In genomic region chr13:21172241-21173027, GRCm38 (mm10) we compare ENCODE assay signal across 8 mouse cellular contexts. TPM values are rescaled to one million over a fixed set of nuclear protein-coding genes. Genes with fewer than 3 reads are reported as not detected.
DNase-seq lines count a peak whose midpoint lies in the region; ATAC-seq and TF ChIP-seq lines count a peak whose summit lies in the region.

No protein-coding gene starts in this region.

- no peaks in the 10 kb centered on the region for H3K9me3 ChIP-seq in intestine, embryonic 16.5 days (ENCODE audit: control insufficient read depth, low read length)
- H3K9me3 ChIP-seq in limb, embryonic 14.5 days (ENCODE audit: control insufficient read depth, low read length) = no peaks in the 10 kb centered on the region
- H3K9me3 ChIP-seq in midbrain, embryonic 13.5 days = no peaks in the 10 kb centered on the region
- H3K9me3 ChIP-seq in stomach, embryonic 14.5 days (ENCODE audit: control insufficient read depth, low read depth, low read length) = no peaks in the 10 kb centered on the region

- DNase-seq in 3T3-L1 (ENCODE audit: low read depth, low spot score) (peak; percentile 95), ZHBTc4 (ENCODE audit: low read depth, low spot score) (peak; percentile 92)
- peak; percentile 86 for DNase-seq in embryo, embryonic 11 days
- DNase-seq in gastrocnemius, postnatal 25 days = peak; percentile 27
- DNase-seq in limb, embryonic 14.5 days (ENCODE audit: low spot score) = peak; percentile 92

- peak overlapping the region; percentile 53 for H3K4me3 ChIP-seq in intestine, embryonic 16.5 days (ENCODE audit: low read length)
- peak overlapping the region; percentile 54 for H3K4me3 ChIP-seq in limb, embryonic 14.5 days (replicated peaks; ENCODE audit: low read length)
- H3K4me3 ChIP-seq in midbrain, embryonic 13.5 days (replicated peaks) = peak overlapping the region; percentile 61
- peak overlapping the region; percentile 40 for H3K4me3 ChIP-seq in stomach, embryonic 14.5 days (ENCODE audit: low read depth, low read length)

- 2% methylated on average over 16 of the region's 16 CpGs for WGBS in intestine, embryonic 16.5 days
- WGBS in limb, embryonic 14.5 days = under 1% methylated on average over 16 of the region's 16 CpGs
- under 1% methylated on average over 16 of the region's 16 CpGs for WGBS in midbrain, embryonic 13.5 days
- 1% methylated on average over 16 of the region's 16 CpGs for WGBS in stomach, embryonic 14.5 days

- H3K27ac ChIP-seq in intestine, embryonic 16.5 days (ENCODE audit: low read length) = peak overlapping the region; percentile 58
- no peak overlapping the region for H3K27ac ChIP-seq in limb, embryonic 14.5 days (replicated peaks; ENCODE audit: low read depth, low read length)
- H3K27ac ChIP-seq in midbrain, embryonic 13.5 days = no peak overlapping the region
- H3K27ac ChIP-seq in stomach, embryonic 14.5 days (ENCODE audit: low read length) = peak overlapping the region; percentile 80; the same call in 1 of the 2 replicates

- H3K27me3 ChIP-seq in intestine, embryonic 16.5 days (replicated peaks; ENCODE audit: control insufficient read depth, insufficient read depth, low read length) = no peaks in the 10 kb centered on the region
- H3K27me3 ChIP-seq in limb, embryonic 14.5 days (ENCODE audit: control insufficient read depth, insufficient read depth, low read length) = no peaks in the 10 kb centered on the region
- H3K27me3 ChIP-seq in midbrain, embryonic 13.5 days = peaks cover 6% of the 10 kb centered on the region
- no peaks in the 10 kb centered on the region for H3K27me3 ChIP-seq in stomach, embryonic 14.5 days (ENCODE audit: control insufficient read depth, insufficient read depth, low read length)

- TF ChIP-seq POLR2A in limb, embryonic 14.5 days (IDR thresholded peaks at IDR 0.05; ENCODE audit: borderline replicate concordance, extremely low read depth, insufficient read depth, insufficient read length) = no peak

- H3K4me2 ChIP-seq in intestine, embryonic 16.5 days (ENCODE audit: low read depth, low read length) = peak overlapping the region; percentile 58
- H3K4me2 ChIP-seq in limb, embryonic 14.5 days (replicated peaks; ENCODE audit: low read depth, low read length, severe bottlenecking) = peak overlapping the region; percentile 67
- H3K4me2 ChIP-seq in midbrain, embryonic 13.5 days (replicated peaks) = peak overlapping the region; percentile 91
- peak overlapping the region; percentile 57 for H3K4me2 ChIP-seq in stomach, embryonic 14.5 days (replicated peaks; ENCODE audit: low read depth, low read length)

- H3K4me1 ChIP-seq in intestine, embryonic 16.5 days (ENCODE audit: control insufficient read depth, insufficient read depth, low read length) = peaks cover 7% of the 10 kb centered on the region
- H3K4me1 ChIP-seq in limb, embryonic 14.5 days (ENCODE audit: control insufficient read depth, insufficient read depth, low read length) = peaks cover 4% of the 10 kb centered on the region; the same call in 1 of the 2 replicates
- H3K4me1 ChIP-seq in midbrain, embryonic 13.5 days (replicated peaks) = peaks cover 22% of the 10 kb centered on the region
- peaks cover 5% of the 10 kb centered on the region; the same call in 1 of the 2 replicates for H3K4me1 ChIP-seq in stomach, embryonic 14.5 days (ENCODE audit: control insufficient read depth, insufficient read depth, low read length)

- peak; percentile 69 for ATAC-seq in intestine, embryonic 16.5 days
- peak; percentile 58 for ATAC-seq in limb, embryonic 14.5 days (ENCODE audit: low FRiP score, low read depth)
- peak; percentile 40 for ATAC-seq in midbrain, embryonic 13.5 days
- peak; percentile 60 for ATAC-seq in stomach, embryonic 14.5 days (ENCODE audit: insufficient number of reproducible peaks, insufficient read depth, low FRiP score, low read depth)

- H3K36me3 ChIP-seq in intestine, embryonic 16.5 days (ENCODE audit: control insufficient read depth, insufficient read depth, low read length) = no peaks in the 10 kb centered on the region
- H3K36me3 ChIP-seq in limb, embryonic 14.5 days (ENCODE audit: control insufficient read depth, insufficient read depth, low read length) = no peaks in the 10 kb centered on the region
- H3K36me3 ChIP-seq in midbrain, embryonic 13.5 days = no peaks in the 10 kb centered on the region
- H3K36me3 ChIP-seq in stomach, embryonic 14.5 days (ENCODE audit: control insufficient read depth, insufficient read depth, low read length) = no peaks in the 10 kb centered on the region

- H3K9ac ChIP-seq in intestine, embryonic 16.5 days (ENCODE audit: low read depth, low read length) = peak overlapping the region; percentile 60
- peak overlapping the region; percentile 32; the same call in 1 of the 2 replicates for H3K9ac ChIP-seq in limb, embryonic 14.5 days (ENCODE audit: low read depth, low read length, severe bottlenecking)
- 0 out of 2 replicates have a peak overlapping the region, but pooled peaks have one; percentile 16 for H3K9ac ChIP-seq in midbrain, embryonic 13.5 days (replicated peaks)
- H3K9ac ChIP-seq in stomach, embryonic 14.5 days (replicated peaks; ENCODE audit: low read depth, low read length) = no peak overlapping the region

RNA-seq across cellular contexts. Expression of gene Trim27, which starts 6.8 kb away (rescaled TPM):
- total RNA-seq in gastrocnemius, postnatal 25 days (2021) = 10 to 100 TPM; 20.6 to 24.7 TPM
- polyA plus RNA-seq in intestine, embryonic 16.5 days (2015; fragmentation: Nextera tagmentation; extraction: Ambion mirVana) = 119 and 122 TPM in 2 replicates
- polyA plus RNA-seq in limb, embryonic 14.5 days (2012; rRNA removed) = 101 and 110 TPM in 2 replicates
- 123 and 137 TPM in 2 replicates for polyA plus RNA-seq in limb, embryonic 14.5 days (2014; fragmentation: Nextera tagmentation; extraction: Ambion mirVana)
- polyA plus RNA-seq in midbrain, embryonic 13.5 days (2015; fragmentation: Nextera tagmentation; extraction: Ambion mirVana) = 87.2 and 95.5 TPM in 2 replicates
- 123 and 128 TPM in 2 replicates for polyA plus RNA-seq in stomach, embryonic 14.5 days (2014; fragmentation: Nextera tagmentation; extraction: Ambion mirVana)

RNA-seq across cellular contexts. Expression of gene Olfr1368, which starts 26.8 kb away (rescaled TPM):
- not detected for total RNA-seq in gastrocnemius, postnatal 25 days (2021)
- polyA plus RNA-seq in intestine, embryonic 16.5 days (2015; fragmentation: Nextera tagmentation; extraction: Ambion mirVana) = not detected in 2 replicates
- polyA plus RNA-seq in limb, embryonic 14.5 days (2012; rRNA removed) = not detected in 2 replicates
- not detected in 2 replicates for polyA plus RNA-seq in limb, embryonic 14.5 days (2014; fragmentation: Nextera tagmentation; extraction: Ambion mirVana)
- polyA plus RNA-seq in midbrain, embryonic 13.5 days (2015; fragmentation: Nextera tagmentation; extraction: Ambion mirVana) = not detected in 2 replicates
- polyA plus RNA-seq in stomach, embryonic 14.5 days (2014; fragmentation: Nextera tagmentation; extraction: Ambion mirVana) = not detected in 2 replicates

RNA-seq across cellular contexts. Expression of gene Olfr263, which starts 43.0 kb away (rescaled TPM):
- not detected for total RNA-seq in gastrocnemius, postnatal 25 days (2021)
- polyA plus RNA-seq in intestine, embryonic 16.5 days (2015; fragmentation: Nextera tagmentation; extraction: Ambion mirVana) = not detected in 2 replicates
- not detected in 2 replicates for polyA plus RNA-seq in limb, embryonic 14.5 days (2012; rRNA removed)
- polyA plus RNA-seq in limb, embryonic 14.5 days (2014; fragmentation: Nextera tagmentation; extraction: Ambion mirVana) = not detected in 2 replicates
- not detected in 2 replicates for polyA plus RNA-seq in midbrain, embryonic 13.5 days (2015; fragmentation: Nextera tagmentation; extraction: Ambion mirVana)
- polyA plus RNA-seq in stomach, embryonic 14.5 days (2014; fragmentation: Nextera tagmentation; extraction: Ambion mirVana) = not detected in 2 replicates

Comparison
In these comparisons a context has a peak if more than half of its experiments do, and no peak if none do; other contexts are left out.
1. DNase-seq: peak in every context shown above with its lines; median percentile 95 in 3T3-L1; 92 in ZHBTc4; 92 in limb, embryonic 14.5 days; 86 in embryo, embryonic 11 days; 27 in gastrocnemius, postnatal 25 days.
2. H3K27ac ChIP-seq: peak in intestine, embryonic 16.5 days (single experiment) and stomach, embryonic 14.5 days (single experiment); none in limb, embryonic 14.5 days (single experiment) and midbrain, embryonic 13.5 days (single experiment).
3. Peak in every context shown above with its lines, with median percentiles within 50 percentile points of each other: ATAC-seq, H3K4me2 ChIP-seq and H3K4me3 ChIP-seq.